Mouse (Mus musculus): ENCODE results near the gene Zxdb.
"Not testable (repeated sequence)": the region's sequence is repeated elsewhere in the genome, so short reads cannot be mapped to it uniquely, and the experiment has no call there.

Gene Zxdb

DNA sequence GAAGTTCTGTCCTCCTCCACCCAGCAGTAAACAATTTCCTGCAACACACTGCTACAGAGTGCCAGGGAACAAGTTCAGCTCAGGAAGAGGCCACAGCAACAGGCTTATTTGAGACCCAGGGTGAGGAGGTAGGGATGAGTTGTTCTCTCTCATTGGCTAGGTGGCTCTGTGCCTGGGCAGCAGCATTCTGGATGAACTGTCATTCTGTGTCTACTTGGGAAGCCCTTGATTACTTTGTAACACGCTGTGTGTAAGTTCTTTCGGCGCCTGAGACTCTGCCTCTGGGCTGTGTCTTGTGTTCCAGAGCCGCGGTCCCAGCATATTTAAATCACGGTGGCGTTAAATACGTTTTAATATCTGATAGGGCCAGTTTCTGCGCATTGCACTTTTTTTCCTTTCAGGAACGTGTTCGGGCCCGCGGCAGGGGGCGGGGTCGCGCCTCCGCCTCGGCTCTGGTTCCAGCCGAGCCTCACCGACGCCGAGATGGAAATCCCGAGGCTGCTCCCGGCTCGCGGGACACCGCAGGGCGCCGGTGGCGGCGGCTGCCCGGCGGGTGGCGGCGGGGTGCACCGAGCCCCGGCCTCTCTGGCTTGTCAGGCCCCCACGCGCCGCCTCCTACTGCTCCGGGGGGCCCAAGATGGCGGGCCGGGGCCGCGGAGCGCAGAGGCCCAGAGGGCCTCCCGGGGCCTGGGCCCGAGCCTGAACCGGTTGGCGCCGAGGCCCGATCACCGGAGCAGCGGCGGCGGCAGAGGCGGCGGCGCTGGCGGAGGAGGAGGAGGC lies at the start of gene Zxdb:
Zxdb (plus strand) TSS at position 378 of the 780 bp plus-strand sequence.
- DNase-seq (ENCODE audit: low spot score): not testable (repeated sequence)

DNA sequence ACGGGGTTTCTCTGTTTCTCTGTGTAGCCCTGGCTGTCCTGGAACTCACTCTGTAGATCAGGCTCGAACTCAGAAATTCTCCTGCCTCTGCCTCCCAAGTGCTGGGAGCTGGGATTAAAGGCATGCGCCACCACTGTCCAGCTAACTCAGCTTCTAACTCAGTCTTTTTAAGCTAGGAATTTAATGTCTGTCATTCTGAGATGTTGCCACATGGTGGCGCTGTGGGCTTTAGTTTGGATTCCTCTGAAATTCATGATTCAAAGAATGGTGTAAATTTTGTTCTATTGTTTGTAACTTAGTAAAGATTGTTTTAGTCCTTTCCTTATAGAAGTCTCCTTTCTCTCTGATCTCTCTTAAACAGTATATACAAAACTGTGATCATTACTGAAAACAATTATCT lies 49.4 kb upstream of the Zxdb start:
- peak; percentile 6 for DNase-seq (ENCODE audit: low spot score)

DNA sequence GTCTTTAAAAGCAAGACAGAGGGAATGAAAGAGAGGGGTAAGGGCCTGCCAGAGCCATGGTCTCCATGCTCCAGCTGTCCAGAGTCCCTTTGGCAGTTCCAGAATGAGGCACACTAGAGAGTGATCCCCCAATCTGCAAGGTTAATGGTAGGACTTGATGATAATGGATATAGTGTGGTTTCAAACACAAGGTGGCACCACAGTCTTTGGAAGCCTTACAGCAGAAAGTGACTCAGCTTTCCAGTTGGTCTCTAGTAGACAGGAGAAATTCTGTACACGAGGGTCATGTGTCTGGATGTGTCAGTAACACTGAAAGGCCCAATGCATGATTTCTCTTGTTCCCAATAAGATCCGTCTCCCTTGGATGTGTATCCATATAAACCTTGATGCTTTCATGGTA lies 42.8 kb upstream of the Zxdb start:
- DNase-seq (ENCODE audit: low spot score): not testable (repeated sequence)

DNA sequence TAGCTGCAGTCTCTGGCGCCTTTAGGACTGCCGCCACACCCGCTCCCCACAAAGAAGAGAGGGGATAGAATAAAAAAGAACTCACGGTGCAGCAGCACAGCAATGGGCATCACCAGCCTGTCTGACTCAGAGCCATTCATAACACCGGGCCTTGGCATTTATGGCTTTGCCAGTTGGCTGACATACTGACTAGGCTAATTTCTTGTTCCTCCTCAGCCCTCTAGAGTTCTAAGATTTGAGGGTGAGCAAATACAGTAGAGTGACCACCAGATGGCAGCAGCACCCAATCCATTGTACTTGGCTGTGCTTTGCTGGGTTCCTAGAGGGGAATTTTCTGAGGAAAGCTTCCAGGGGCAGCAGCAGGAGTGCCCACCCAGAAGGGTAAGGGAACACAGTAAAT lies 34.8 kb upstream of the Zxdb start:
- peak; percentile 6 for DNase-seq (ENCODE audit: low spot score)

DNA sequence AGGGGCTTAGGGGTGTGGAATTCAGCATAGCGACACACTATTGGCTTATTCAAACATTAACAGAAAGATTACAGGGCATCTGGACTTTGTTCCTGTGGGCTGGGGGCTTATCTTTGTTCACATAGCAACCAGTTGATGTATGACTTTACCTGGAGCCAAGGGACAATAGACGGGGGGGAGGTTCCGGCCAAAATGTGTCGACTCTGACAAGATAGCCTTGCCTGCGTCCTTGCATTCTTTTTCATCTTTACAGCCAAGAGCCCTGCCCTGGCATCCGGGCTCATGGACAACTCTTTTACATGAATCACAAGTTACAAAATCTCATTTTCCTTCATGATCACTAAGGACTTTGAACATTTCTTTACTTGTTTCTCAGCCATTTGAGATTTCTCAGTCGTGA lies 17.7 kb upstream of the Zxdb start:
- not testable (repeated sequence) for DNase-seq (ENCODE audit: low spot score)

DNA sequence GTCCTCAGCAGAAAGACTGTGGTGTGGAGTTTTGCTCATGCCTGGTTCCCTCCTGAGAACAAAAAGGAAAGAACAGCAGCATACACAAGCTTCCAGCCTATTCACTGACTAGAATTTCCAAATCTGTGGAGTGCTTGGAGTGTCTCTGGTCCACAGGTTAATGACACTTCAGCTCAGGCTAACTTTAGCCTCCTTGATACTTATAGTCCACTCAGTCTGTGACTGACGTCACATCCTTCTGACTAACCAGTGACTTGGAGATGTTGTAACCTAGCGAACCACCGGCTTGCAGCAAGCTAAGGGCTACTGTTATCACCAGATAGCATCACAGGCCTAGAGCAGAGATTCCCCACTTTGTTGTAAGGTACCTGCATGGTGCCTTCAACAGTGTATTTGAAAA lies 14.6 kb upstream of the Zxdb start:
- not testable (repeated sequence) for DNase-seq (ENCODE audit: low spot score)

DNA sequence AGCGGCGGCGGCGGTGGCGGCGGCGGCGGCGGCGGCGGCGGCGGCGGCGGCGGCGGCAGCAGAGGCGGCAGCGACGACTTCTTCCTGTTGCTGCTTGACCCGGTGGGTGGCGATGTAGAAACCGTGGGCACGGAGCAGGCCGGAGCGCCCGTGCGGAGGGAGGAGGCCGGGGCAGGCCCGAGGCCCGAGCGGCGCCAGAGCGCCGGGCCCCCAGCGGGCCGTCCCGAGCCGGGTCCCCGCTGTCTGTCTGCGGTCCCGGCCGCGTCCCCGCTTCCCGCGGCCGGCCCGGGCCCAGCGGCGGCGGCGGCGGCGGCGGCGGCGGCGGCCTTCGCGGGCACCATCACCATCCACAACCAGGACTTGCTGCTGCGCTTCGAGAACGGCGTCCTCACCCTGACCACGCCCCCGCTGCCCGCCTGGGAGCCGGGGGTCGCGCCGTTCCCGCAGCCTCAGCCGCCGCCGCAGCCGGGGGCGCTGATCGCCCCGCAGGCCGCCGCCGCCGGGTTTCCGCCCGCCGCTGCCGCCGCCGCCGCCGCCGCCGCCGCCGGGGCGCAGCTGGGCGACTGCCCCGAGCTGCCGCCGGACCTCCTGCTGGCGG lies 702 bp downstream of the Zxdb start:
- DNase-seq (ENCODE audit: low spot score): not testable (repeated sequence)

DNA sequence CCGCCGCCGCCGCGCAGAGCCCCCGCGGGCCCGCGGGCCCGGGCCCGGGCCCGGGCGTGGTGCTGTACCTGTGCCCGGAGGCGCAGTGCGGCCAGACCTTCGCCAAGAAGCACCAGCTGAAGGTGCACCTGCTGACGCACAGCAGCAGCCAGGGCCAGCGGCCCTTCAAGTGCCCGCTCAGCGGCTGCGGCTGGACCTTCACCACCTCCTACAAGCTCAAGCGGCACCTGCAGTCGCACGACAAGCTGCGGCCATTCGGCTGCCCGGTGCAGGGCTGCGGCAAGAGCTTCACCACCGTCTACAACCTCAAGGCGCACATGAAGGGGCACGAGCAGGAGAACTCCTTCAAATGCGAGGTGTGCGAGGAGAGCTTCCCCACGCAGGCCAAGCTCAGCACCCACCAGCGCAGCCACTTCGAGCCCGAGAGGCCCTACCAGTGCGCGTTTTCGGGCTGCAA lies 1.3 kb downstream of the Zxdb start:
- not testable (repeated sequence) for DNase-seq (ENCODE audit: low spot score)

DNA sequence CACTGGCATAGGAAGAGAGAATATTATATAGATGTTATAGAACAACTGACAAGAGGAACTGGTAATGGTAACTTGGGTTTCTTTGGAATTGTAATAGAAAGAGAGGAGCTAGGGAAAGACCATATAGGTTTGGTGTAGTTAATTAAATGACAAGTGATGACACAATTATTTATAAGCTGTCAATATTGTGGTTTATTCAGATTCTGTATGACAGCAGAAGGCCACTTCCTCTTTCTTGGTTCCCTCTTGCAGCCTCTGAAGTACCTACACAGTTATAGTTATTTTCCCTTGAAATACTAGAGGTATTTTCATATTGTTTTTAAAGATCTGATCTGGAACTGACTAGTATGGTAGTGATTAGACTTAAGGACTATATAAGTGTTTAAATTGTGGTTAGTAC lies 7.2 kb downstream of the Zxdb start:
- DNase-seq (ENCODE audit: low spot score): no peak

DNA sequence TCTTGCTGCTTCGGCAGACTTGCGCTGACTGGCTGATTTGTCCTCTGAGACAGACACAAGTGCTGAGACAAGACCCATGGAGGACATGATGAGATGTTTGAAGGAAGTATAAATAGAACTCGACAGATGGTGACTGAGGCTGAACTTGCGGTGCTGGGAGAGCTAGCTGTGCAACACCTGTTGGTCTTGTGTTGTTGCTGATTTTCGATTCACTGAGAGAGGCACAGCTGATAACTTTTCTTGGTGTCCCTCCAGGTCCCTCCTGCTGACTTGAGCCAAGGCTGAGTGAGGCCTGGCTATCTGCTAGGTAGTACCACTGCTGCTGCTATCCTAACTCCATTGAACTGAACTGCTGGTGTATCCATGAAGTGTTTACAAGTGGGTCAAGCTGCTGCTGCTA lies 29.4 kb downstream of the Zxdb start:
- no peak for DNase-seq (ENCODE audit: low spot score)

DNA sequence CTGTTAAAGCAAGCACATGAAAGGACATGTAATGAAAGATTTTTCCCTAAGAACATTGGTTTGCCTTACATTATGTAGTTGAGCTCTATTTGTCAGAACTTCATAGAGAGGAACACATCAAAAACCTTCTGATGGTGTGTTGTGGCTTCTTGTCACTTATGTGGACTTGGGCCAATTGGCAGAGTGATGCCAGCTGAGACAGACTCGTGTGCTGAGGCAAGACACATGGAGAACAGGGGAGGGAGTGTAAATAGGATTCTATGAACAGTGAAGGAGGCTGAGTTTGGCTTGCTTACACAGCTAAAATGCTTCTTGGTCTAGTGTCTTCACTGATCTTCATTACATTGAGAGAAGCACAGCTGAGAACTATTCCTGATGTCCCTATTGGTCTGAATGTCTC lies 35.6 kb downstream of the Zxdb start:
- DNase-seq (ENCODE audit: low spot score): no peak

DNA sequence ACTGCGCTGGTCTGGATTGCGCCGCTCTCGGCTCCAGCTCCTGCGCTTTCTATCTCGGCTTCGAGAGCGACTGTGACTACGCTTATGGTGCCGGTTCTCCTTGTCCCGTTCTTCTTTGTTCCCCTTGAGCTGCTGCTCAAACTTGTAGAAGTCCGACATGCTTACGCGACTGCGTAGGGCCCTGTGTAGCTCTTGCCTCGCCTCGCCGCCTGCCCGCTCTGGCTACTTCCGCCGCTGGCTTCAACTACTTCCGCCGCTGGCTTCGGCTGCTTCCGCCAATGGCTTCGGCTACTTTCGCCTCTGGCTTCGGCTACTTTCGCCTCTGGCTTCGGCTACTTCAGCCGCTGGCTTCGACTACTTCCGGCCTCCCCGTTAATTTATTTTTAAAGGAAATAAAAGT lies 49.5 kb downstream of the Zxdb start:
- no peak for DNase-seq (ENCODE audit: low spot score)

All from ovary, postnatal 36 days (tissue).